Mouse (Mus musculus) ovary, adult 18-20 months (tissue): Measurements from ENCODE around the gene Cox7b2.
"Not testable (repeated sequence)": the region's sequence is repeated elsewhere in the genome, so short reads cannot be mapped to it uniquely, and the experiment has no call there.

ENCODE experiments used
- DNase-seq: peaks from one replicate; pipeline ENCODE4 v3.0.0; 2022; ENCODE audit warnings: low spot score, mixed read lengths

Gene Cox7b2

GRCm38 (mm10) chr5:71548079-71548478 lies at the start of gene Cox7b2:
Cox7b2 (minus strand) TSS chr5:71548205.
- DNase-seq, result no peak

GRCm38 (mm10) chr5:71595321-71595720 lies 47.3 kb upstream of the Cox7b2 start:
- no peak for DNase-seq

- no peak for DNase-seq
These were observed 45.8 kb upstream of the Cox7b2 start for GRCm38 (mm10) chr5:71593745-71594255.

GRCm38 (mm10) chr5:71571646-71572237 lies 23.7 kb upstream of the Cox7b2 start:
- no peak for DNase-seq

- no peak for DNase-seq
These were observed 2.5 kb downstream of the Cox7b2 start for GRCm38 (mm10) chr5:71545554-71545953.

- DNase-seq, result not testable (repeated sequence)
These were observed 22.5 kb downstream of the Cox7b2 start for GRCm38 (mm10) chr5:71525486-71525885.

- no peak for DNase-seq
These were observed 45.8 kb downstream of the Cox7b2 start for GRCm38 (mm10) chr5:71502058-71502678.

GRCm38 (mm10) chr5:71495621-71496020 lies 52.4 kb downstream of the Cox7b2 start:
- no peak for DNase-seq

GRCm38 (mm10) chr5:71456957-71457356 lies 91.0 kb downstream of the Cox7b2 start:
- no peak for DNase-seq

- DNase-seq, result no peak
These were observed 107.8 kb downstream of the Cox7b2 start for GRCm38 (mm10) chr5:71440174-71440573.
